Mouse (Mus musculus) intestine, embryonic 16.5 days (tissue): ENCODE measurements around the gene Bbx. TPM values are rescaled to one million over a fixed set of nuclear protein-coding genes. Genes with fewer than 3 reads are reported as not detected.
A peak's percentile ranks its signal among the peaks of the same experiment; 100 is the strongest.

Experiments used
- ATAC-seq: fragments of 200-750 bp; cut with Nextera tagmentation; 2 replicates; pipeline ENCODE4 v1.8.0; 2017; ENCODE audit warnings: moderate TSS enrichment, moderate library complexity
- H3K27ac ChIP-seq: fragments of 300-500 bp; sonication (generic); 2 replicates; pipeline ENCODE4 v1.5.1; 2014; ENCODE audit warnings: mild to moderate bottlenecking, low read length
- H3K27me3 ChIP-seq: fragments of 300-500 bp; sonication (generic); replicated peaks from 2 replicates; pipeline ENCODE4 v1.6.1; 2014; ENCODE audit warnings: low read length, control low read depth, mixed read lengths; ENCODE audit not compliant: control insufficient read depth, insufficient read depth
- H3K36me3 ChIP-seq: fragments of 300-500 bp; sonication (generic); 2 replicates; pipeline ENCODE4 v1.6.1; 2014; ENCODE audit warnings: low read length, control low read depth; ENCODE audit not compliant: control insufficient read depth, insufficient read depth
- H3K4me1 ChIP-seq: fragments of 300-500 bp; sonication (generic); 2 replicates; pipeline ENCODE4 v1.6.1; 2014; ENCODE audit warnings: low read length, control low read depth, mixed read lengths; ENCODE audit not compliant: control insufficient read depth, insufficient read depth
- H3K4me2 ChIP-seq: fragments of 300-500 bp; sonication (generic); 2 replicates; pipeline ENCODE4 v1.6.1; 2014; ENCODE audit warnings: low read depth, low read length, control low read depth
- H3K4me3 ChIP-seq: fragments of 300-500 bp; sonication (generic); 2 replicates; pipeline ENCODE4 v1.5.1; 2014; ENCODE audit warnings: mild to moderate bottlenecking, low read length
- H3K9ac ChIP-seq: fragments of 300-500 bp; sonication (generic); 2 replicates; pipeline ENCODE4 v1.6.1; 2014; ENCODE audit warnings: low read depth, low read length
- H3K9me3 ChIP-seq: fragments of 300-500 bp; sonication (generic); 2 replicates; pipeline ENCODE4 v1.6.1; 2016; ENCODE audit warnings: low read length, control low read depth; ENCODE audit not compliant: control insufficient read depth
- WGBS: fragments of 180-500 bp; shearing (Covaris S2); extraction: QIAGEN DNeasy Blood & Tissue Kit; methylation state at CpG from one replicate; pipeline ENCODE4 v1.1.7; 2014; 5-methylcytosine and 5-hydroxymethylcytosine counted together
- polyA plus RNA-seq: library from polyadenylated mRNA; unstranded; fragments of >200 nt; fragmentation: Nextera tagmentation; extraction: Ambion mirVana; gene quantifications from 2 replicates; pipeline ENCODE4 v1.2.1, GENCODE M21; 2015

The Bbx gene
- polyA plus RNA-seq, 1 experiment from 2014 or later = 30.7 TPM

DNA sequence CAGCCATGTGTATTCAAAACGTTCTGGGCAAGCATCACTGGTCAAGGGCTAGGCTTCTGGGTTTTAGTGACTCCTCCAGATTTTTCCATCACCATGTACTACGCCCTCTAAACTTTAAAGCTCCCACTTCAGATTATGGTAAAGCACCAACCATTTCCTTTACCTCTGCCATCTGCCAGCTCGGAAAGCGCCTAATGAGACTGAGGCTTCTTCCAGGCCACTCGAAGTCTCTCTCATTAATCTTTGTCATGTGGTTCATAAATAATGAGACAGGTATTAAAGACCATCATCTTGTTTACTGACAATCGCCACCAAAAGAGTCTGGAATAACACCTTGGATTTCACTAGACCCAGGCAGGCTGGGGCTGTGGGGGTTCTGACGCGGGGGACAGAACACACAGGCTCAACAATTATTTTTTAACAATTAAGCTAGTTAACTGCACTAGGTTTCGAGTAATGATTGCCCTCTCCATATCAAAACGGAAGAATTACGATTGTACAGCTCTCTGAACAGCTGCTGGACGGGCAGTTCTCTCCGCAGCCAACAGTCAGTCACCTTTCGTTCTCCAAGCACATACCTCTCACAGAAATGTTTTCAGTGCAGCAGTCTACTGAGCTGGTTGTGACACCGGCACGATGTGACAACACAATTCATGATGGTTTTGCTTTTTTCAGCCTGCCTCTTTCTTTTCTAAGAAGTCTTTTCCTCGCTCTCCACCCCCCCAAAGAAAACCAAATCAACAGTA is 68.6 kb downstream of the Bbx start:
- peak overlapping the region; percentile 37 for H3K9ac ChIP-seq
- WGBS = 23% methylated on average over 17 of the region's 17 CpGs
- no peaks in the 10 kb centered on the region for H3K9me3 ChIP-seq
- no peaks in the 10 kb centered on the region for H3K36me3 ChIP-seq
- ATAC-seq = peak; percentile 74
- peaks cover 7% of the 10 kb centered on the region for H3K4me1 ChIP-seq
- H3K27ac ChIP-seq = peak overlapping the region; percentile 79
- H3K4me2 ChIP-seq = peak overlapping the region; percentile 51
- H3K4me3 ChIP-seq = peak overlapping the region; percentile 40
- no peaks in the 10 kb centered on the region for H3K27me3 ChIP-seq

DNA sequence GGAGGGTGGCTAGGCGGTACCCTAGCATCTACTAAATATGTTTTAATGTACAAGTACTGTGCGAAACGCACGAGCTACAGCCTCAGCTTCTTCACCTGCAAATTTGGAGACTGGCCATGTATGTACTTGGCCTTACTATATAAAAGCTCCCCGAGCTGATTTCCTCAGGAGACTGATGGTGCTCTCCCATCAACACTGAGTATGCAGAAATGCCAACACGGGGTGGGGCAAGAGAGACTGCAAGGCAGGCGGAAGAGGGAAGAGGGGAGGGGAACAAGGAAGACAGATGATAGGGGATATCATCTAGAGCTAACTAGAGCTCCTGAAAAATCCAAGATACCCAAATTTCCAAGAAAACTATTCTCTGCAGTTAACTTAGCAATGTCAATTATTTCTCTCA is 71.6 kb downstream of the Bbx start:
- no peak for ATAC-seq
- Histone ChIP-seq H3K36me3 (no peaks in the 10 kb centered on the region), H3K27me3 (no peaks in the 10 kb centered on the region), H3K4me1 (peaks cover 7% of the 10 kb centered on the region), H3K4me2 (no peak overlapping the region), H3K9ac (no peak overlapping the region), H3K4me3 (no peak overlapping the region), H3K9me3 (no peaks in the 10 kb centered on the region), H3K27ac (no peak overlapping the region)
- WGBS = 78% methylated on average over 7 of the region's 7 CpGs

DNA sequence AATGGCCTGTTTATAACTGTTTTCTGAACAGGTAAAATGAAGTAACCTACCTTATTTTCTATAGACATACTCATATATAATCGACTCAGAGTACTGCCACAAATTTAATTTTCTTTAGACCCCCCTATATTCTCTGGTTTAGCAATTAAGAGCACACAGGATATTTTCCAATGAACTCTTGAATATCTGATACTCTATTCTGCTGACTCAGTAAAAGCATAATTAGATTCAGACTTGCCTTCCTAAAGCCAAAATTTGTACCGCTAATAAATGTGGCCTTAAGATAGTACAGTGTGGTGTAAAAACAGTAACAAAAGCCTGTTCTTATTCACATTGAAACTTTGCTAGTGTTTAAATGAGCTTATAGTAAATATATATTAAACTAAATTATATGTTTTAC is 102.5 kb downstream of the Bbx start:
- ATAC-seq = no peak
- H3K9ac ChIP-seq = no peak overlapping the region
- H3K36me3 ChIP-seq = no peaks in the 10 kb centered on the region
- no peaks in the 10 kb centered on the region for H3K27me3 ChIP-seq
- no peaks in the 10 kb centered on the region for H3K9me3 ChIP-seq
- no peak overlapping the region for H3K4me2 ChIP-seq
- no peaks in the 10 kb centered on the region for H3K4me1 ChIP-seq
- H3K27ac ChIP-seq = no peak overlapping the region
- H3K4me3 ChIP-seq = no peak overlapping the region
- WGBS = 94% methylated on average over 2 of the region's 2 CpGs

DNA sequence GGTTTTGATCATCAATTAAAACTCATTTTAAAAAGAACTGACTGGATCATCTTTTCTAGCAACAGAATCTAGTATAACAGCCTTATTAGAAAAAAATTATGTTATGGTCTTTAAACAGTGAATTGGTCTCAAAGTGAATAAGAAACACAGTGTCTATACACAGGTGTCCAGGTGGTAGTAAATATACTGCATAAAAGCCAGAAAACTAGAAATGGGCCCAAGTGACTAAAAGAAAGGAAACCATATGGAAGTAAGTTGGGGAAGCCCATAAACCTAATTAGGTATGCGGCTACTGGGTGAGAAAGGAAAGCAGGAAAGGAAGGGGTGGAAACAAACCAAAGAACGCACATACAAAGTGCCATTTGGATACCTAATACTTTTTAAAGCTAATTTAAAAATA is 107.4 kb downstream of the Bbx start:
- WGBS = 90% methylated on average over 2 of the region's 2 CpGs
- H3K4me3 ChIP-seq = no peak overlapping the region
- no peaks in the 10 kb centered on the region for H3K9me3 ChIP-seq
- H3K27me3 ChIP-seq = no peaks in the 10 kb centered on the region
- ATAC-seq = no peak
- no peak overlapping the region for H3K4me2 ChIP-seq
- H3K36me3 ChIP-seq = no peaks in the 10 kb centered on the region
- no peak overlapping the region for H3K27ac ChIP-seq
- no peak overlapping the region for H3K9ac ChIP-seq
- H3K4me1 ChIP-seq = no peaks in the 10 kb centered on the region

DNA sequence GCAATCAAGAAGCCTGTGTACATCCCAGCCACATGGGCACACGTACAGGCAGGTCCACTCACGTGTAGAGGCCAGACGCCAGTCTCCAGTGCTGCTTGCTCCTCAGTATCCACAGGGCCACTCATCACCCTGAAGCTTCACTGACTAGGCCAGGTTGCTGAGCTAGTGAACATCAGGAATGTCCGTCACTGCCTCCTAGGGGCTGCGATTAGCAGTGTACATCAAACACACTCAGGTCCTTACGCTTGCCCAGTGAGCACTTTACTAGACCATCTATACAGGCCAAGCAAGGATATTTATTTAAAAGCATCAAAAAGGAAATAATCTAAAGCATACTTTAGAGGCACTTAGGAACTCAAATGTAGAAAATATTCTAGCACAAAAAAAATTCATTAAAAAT is 107.9 kb downstream of the Bbx start:
- H3K27ac ChIP-seq = no peak overlapping the region
- 88% methylated on average over 6 of the region's 6 CpGs for WGBS
- H3K4me2 ChIP-seq = no peak overlapping the region

DNA sequence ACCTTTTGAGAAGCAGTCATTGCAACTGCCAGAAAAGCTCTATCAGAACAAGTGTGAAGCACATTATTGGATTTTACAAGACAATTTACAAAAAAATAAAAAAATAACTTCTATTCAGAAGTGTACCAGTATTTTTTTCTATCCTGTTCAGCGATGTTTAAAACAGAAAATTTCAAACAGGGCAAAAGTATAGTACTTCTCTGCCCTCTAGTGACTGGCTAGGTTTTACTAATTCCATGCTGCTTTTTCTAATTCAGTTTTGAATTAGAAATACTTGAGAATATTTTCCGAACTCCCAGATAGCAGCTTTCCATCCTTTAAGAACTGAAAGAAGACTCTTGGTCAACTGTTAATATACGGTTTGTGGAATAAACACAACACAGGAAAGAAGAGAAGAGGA is 110.8 kb downstream of the Bbx start:
- 84% methylated on average over 3 of the region's 3 CpGs for WGBS

More for the DNA sequence above, 107.9 kb downstream of the Bbx start:
- H3K27me3 ChIP-seq = no peaks in the 10 kb centered on the region
- no peaks in the 10 kb centered on the region for H3K36me3 ChIP-seq
- ATAC-seq = no peak
- H3K4me3 ChIP-seq = no peak overlapping the region
- no peak overlapping the region for H3K9ac ChIP-seq
- H3K9me3 ChIP-seq = no peaks in the 10 kb centered on the region
- H3K4me1 ChIP-seq = no peaks in the 10 kb centered on the region

DNA sequence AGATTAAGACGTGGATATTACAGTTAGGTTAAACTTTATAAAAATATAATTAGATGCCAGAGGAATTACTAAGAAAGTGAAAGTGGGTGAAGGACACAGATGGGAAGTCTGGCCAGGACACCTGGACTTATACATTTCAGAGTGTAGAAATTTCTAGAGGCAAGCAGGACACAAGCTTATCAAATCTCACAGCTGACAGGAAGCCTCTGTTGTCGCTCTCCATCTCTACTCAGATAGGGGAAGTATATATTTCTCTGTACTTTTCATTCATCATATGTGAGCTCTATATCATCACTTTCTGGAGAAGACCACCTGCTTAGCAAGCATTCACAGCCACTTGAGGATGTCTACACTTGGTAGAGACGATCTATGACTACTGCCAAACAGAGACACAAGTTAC is 113.9 kb downstream of the Bbx start:
- Histone ChIP-seq H3K27me3 (no peaks in the 10 kb centered on the region), H3K9ac (no peak overlapping the region), H3K36me3 (no peaks in the 10 kb centered on the region), H3K4me2 (no peak overlapping the region), H3K4me1 (no peaks in the 10 kb centered on the region), H3K27ac (no peak overlapping the region), H3K9me3 (no peaks in the 10 kb centered on the region), H3K4me3 (no peak overlapping the region)
- no peak for ATAC-seq
- 81% methylated on average over 3 of the region's 3 CpGs for WGBS

More for the DNA sequence above, 110.8 kb downstream of the Bbx start:
- no peaks in the 10 kb centered on the region for H3K36me3 ChIP-seq
- H3K9ac ChIP-seq = no peak overlapping the region
- H3K4me3 ChIP-seq = no peak overlapping the region
- no peak overlapping the region for H3K27ac ChIP-seq
- no peak for ATAC-seq
- H3K4me2 ChIP-seq = no peak overlapping the region
- H3K27me3 ChIP-seq = no peaks in the 10 kb centered on the region
- H3K4me1 ChIP-seq = no peaks in the 10 kb centered on the region
- no peaks in the 10 kb centered on the region for H3K9me3 ChIP-seq

DNA sequence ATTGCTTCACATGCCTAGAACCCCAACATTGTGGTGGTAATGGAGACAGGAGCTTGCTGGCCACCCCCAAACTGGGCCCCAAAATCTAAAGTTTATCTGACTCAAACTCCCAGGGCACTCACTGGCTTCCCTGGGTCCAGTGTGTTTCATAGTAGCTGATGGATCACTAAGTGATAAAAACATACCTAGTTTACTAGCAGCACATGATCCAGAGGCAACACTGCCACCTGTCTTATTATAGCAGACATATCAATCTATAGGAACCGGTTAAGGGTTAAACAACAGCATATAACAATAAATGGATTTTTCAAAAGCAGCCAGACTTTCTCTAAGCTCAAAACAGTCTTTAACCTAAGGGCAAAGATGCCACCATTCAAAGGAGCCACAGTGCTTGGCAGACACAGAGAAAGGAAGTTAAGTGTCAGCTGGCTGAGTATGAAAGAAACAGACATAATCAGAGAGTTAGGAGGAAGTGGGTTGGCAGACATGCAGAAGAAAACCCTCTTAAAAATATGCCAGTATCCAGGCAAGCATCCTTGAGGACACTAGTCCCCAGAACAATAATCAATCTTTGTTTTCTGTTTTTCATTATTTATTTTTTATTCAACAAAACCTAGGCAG is 116.7 kb downstream of the Bbx start:
- no peak overlapping the region for H3K27ac ChIP-seq
- no peaks in the 10 kb centered on the region for H3K4me1 ChIP-seq
- 72% methylated on average over 1 of the region's 1 CpGs for WGBS
- no peak for ATAC-seq
- no peak overlapping the region for H3K9ac ChIP-seq
- no peaks in the 10 kb centered on the region for H3K9me3 ChIP-seq
- no peaks in the 10 kb centered on the region for H3K27me3 ChIP-seq
- H3K36me3 ChIP-seq = no peaks in the 10 kb centered on the region
- no peak overlapping the region for H3K4me3 ChIP-seq
- H3K4me2 ChIP-seq = no peak overlapping the region

DNA sequence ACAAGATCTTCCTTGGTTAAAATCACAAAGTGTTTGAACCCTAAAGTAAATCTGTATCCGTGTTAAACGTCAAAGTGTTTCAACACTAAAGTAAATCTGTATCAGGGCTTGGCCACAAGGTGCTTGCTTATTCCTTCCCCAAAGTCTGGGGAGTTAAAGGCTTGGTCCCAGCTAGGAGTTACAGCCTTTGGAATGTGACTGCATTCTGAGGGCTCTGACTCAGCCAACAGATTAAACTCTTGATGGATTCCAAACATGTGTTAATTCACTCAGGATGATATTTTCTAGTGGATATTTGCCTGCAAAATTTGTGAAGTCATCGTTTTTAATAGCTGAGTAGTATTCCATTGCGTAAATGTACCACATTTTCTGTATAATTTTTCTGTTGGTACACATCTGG is 120.6 kb downstream of the Bbx start:
- H3K27ac ChIP-seq = no peak overlapping the region
- H3K4me3 ChIP-seq = no peak overlapping the region
- peaks cover 10% of the 10 kb centered on the region; the same call in 1 of the 2 replicates for H3K4me1 ChIP-seq
- no peaks in the 10 kb centered on the region for H3K27me3 ChIP-seq
- no peaks in the 10 kb centered on the region for H3K9me3 ChIP-seq
- WGBS = 73% methylated on average over 4 of the region's 4 CpGs
- no peak for ATAC-seq
- H3K36me3 ChIP-seq = no peaks in the 10 kb centered on the region
- H3K4me2 ChIP-seq = no peak overlapping the region
- H3K9ac ChIP-seq = no peak overlapping the region
